Mouse (Mus musculus): ENCODE data around the gene 4931409K22Rik. TPM values are rescaled to one million over a fixed set of nuclear protein-coding genes. Genes with fewer than 3 reads are reported as not detected.

The 4931409K22Rik gene
- polyA plus RNA-seq, 1 experiment, result not detected

DNA sequence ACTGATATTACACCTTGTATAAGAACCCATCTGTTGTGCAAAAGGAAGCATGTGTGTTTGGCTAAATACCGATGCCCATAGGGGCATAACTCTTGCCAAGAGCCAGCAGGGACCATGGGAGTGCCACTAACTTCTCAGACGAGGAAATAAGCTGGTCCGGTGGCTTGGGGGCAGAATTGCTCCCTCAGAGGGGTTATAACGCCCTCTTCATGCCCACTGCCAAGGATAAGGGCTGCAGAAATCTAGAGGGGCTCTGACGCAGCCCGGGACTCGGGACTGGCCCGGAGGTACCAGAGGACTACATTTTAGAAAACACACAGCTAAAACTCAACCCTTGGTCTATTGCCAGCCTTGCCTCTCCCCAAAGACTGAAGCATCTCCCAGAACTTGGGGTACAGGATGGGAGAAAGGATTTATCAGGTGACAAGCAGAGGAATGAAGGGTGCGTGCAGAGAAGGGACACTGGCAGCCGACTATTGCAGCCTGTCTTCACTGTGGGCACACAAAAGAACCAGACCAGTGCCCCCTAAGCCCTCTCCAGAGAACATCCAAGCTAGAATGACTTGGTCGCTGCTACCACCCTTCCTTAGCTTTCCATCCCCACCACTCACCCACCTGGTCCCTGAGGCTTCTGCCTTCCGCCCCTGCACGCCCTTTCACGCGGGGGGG is 41.4 kb upstream of the 4931409K22Rik start:
- WGBS, result 27% methylated on average over 15 of the region's 15 CpGs
- TF ChIP-seq CTCF (IDR thresholded peaks at IDR 0.05; ENCODE audit: borderline replicate concordance, control insufficient read depth, extremely low read depth, insufficient read depth, low read length, poor library complexity), result no peak
- no peak for TF ChIP-seq POLR2A (IDR thresholded peaks at IDR 0.05; ENCODE audit: control insufficient read depth, extremely low read depth, insufficient read depth, low read length, poor library complexity)
- DNase-seq, result no peak
- H3K36me3 ChIP-seq (ENCODE audit: control insufficient read depth, insufficient read depth, low read length), result no peaks in the 10 kb centered on the region
- no peak overlapping the region for H3K27ac ChIP-seq (ENCODE audit: control insufficient read depth, insufficient read depth, low read length)
- peak overlapping the region; percentile 27 for H3K4me3 ChIP-seq (ENCODE audit: control insufficient read depth, insufficient read depth, low read length)
- peaks cover 12% of the 10 kb centered on the region; the same call in 1 of the 2 replicates for H3K27me3 ChIP-seq (ENCODE audit: control insufficient read depth, insufficient read depth, low read length)
- peaks cover 20% of the 10 kb centered on the region; the same call in 1 of the 2 replicates for H3K4me1 ChIP-seq (replicated peaks; ENCODE audit: control insufficient read depth, insufficient read depth, low read length)

DNA sequence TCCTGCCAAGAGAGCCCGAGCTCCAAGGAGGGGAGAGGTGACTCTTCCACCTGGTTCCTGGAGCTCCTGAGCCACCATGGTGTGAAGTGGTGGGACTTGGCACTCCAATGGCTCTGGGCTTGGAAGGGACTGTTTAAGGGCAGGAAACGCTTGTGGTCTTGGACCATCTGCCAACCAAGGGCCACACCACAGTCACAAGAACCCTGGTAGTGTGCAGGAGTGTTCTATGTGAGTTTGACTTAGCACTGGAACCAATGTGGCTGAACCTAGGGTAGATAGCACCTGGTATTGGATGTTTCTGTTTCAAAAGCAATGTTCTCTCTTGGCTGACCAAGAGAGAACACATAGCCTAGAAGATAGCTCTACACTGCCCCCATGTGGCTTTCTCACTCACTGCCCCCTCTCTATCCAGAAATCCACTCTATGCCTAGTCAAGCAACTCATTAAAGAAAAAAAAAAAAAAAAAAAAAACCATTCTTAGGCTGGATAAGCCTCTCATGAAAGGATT is 40.7 kb upstream of the 4931409K22Rik start:
- H3K27ac ChIP-seq (ENCODE audit: control insufficient read depth, insufficient read depth, low read length), result no peak overlapping the region
- peaks cover 20% of the 10 kb centered on the region; the same call in 1 of the 2 replicates for H3K4me1 ChIP-seq (replicated peaks; ENCODE audit: control insufficient read depth, insufficient read depth, low read length)
- TF ChIP-seq CTCF (IDR thresholded peaks at IDR 0.05; ENCODE audit: borderline replicate concordance, control insufficient read depth, extremely low read depth, insufficient read depth, low read length, poor library complexity) (no peak), POLR2A (IDR thresholded peaks at IDR 0.05; ENCODE audit: control insufficient read depth, extremely low read depth, insufficient read depth, low read length, poor library complexity) (no peak)
- 5% methylated on average over 2 of the region's 2 CpGs for WGBS
- H3K36me3 ChIP-seq (ENCODE audit: control insufficient read depth, insufficient read depth, low read length), result no peaks in the 10 kb centered on the region
- DNase-seq, result peak; percentile 76
- peaks cover 12% of the 10 kb centered on the region; the same call in 1 of the 2 replicates for H3K27me3 ChIP-seq (ENCODE audit: control insufficient read depth, insufficient read depth, low read length)
- H3K4me3 ChIP-seq (ENCODE audit: control insufficient read depth, insufficient read depth, low read length), result no peak overlapping the region

DNA sequence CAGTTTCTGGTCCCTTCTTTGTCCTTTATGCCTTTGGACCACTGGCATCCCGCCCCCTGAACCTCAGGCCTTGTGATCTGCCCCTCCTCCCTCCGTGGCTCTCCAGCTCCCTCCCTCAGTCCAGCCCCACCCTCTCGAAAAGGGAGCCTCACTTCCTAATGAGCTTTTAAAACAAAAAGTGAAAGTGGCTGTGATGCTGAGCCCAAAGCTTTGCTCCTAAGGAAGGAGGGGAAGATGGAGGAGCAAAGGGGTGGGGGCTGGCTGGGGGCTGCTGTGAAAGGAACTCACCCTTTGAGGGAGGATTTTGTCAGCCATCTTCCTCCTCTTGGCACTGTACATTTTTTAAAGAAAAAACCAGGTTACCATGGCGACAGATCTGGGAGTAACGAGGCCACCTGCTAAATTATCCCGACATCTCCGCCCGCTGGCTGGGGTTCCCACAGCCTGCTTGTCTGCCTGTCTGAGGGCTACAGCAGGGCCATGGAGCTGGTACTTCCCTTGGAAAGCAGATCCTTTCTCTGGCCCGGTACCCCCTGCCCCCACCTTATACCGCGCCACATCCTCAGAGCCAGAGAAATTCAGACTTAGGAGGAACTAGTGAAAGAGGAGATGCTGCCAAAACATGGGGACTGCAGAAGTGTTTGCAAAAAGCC is 40.0 kb upstream of the 4931409K22Rik start:
- peaks cover 10% of the 10 kb centered on the region; the same call in 1 of the 2 replicates for H3K27me3 ChIP-seq (ENCODE audit: control insufficient read depth, insufficient read depth, low read length)
- H3K4me3 ChIP-seq (ENCODE audit: control insufficient read depth, insufficient read depth, low read length), result peak overlapping the region; percentile 5; the same call in 1 of the 2 replicates
- TF ChIP-seq POLR2A (IDR thresholded peaks at IDR 0.05; ENCODE audit: control insufficient read depth, extremely low read depth, insufficient read depth, low read length, poor library complexity), result no peak
- no peak for TF ChIP-seq CTCF (IDR thresholded peaks at IDR 0.05; ENCODE audit: borderline replicate concordance, control insufficient read depth, extremely low read depth, insufficient read depth, low read length, poor library complexity)
- no peaks in the 10 kb centered on the region for H3K36me3 ChIP-seq (ENCODE audit: control insufficient read depth, insufficient read depth, low read length)
- 5% methylated on average over 11 of the region's 11 CpGs for WGBS
- DNase-seq, result no peak
- peaks cover 20% of the 10 kb centered on the region; the same call in 1 of the 2 replicates for H3K4me1 ChIP-seq (replicated peaks; ENCODE audit: control insufficient read depth, insufficient read depth, low read length)
- H3K27ac ChIP-seq (ENCODE audit: control insufficient read depth, insufficient read depth, low read length), result no peak overlapping the region

DNA sequence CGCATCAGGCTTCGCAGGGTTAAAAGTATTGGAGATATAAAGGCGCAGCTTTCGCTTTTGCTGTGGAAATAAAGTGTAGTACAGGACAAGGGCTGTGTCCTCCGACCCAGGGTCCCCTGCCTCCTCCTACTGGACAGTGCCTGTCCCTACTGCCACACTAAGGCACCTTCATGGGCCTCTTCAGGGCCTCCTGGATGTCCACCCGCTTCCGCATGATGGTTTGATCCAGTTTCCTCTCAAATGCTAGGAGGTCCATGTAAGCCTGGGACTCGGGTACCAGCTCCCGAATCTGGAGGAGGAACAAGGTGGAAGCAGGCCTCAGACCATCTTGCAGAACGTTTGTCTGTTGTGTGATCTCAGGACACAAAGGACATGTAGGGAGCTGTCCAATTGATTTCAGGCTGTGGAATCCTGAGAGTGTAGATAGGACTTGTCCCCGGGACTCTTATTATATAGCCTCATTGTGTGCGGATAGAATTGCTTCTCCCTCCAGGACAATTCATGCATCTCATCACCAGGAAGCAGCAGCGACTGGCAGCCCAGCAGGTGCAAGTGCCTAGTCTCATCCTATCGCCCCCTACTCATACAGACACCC is 39.3 kb upstream of the 4931409K22Rik start:
- H3K27ac ChIP-seq (ENCODE audit: control insufficient read depth, insufficient read depth, low read length), result no peak overlapping the region
- no peaks in the 10 kb centered on the region for H3K36me3 ChIP-seq (ENCODE audit: control insufficient read depth, insufficient read depth, low read length)
- H3K4me1 ChIP-seq (replicated peaks; ENCODE audit: control insufficient read depth, insufficient read depth, low read length), result peaks cover 20% of the 10 kb centered on the region; the same call in 1 of the 2 replicates
- DNase-seq, result no peak
- TF ChIP-seq CTCF (IDR thresholded peaks at IDR 0.05; ENCODE audit: borderline replicate concordance, control insufficient read depth, extremely low read depth, insufficient read depth, low read length, poor library complexity) (no peak), POLR2A (IDR thresholded peaks at IDR 0.05; ENCODE audit: control insufficient read depth, extremely low read depth, insufficient read depth, low read length, poor library complexity) (no peak)
- H3K4me3 ChIP-seq (ENCODE audit: control insufficient read depth, insufficient read depth, low read length), result no peak overlapping the region
- H3K27me3 ChIP-seq (ENCODE audit: control insufficient read depth, insufficient read depth, low read length), result peaks cover 3% of the 10 kb centered on the region; the same call in 1 of the 2 replicates
- 92% methylated on average over 14 of the region's 14 CpGs for WGBS

DNA sequence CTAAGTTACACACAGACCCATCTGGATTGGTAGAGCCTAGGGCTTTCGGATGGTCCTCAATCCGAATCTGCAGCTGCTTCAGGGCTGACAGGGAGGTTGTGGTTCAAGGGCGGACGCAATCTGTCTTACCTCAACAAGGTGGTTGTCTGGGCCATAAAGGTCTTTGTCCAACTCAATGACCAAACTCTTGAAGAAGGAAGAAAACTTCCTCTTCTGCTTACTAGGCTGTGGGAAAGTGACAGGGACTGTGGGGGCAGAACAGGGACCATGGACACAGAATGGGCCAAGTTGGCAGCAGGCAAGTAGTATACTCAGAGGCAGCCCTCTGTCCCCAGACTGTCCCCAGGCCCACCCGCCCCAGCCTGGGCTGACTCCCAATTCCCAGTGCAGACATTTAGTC is 38.7 kb upstream of the 4931409K22Rik start:
- WGBS, result 94% methylated on average over 5 of the region's 5 CpGs
- Histone ChIP-seq H3K4me1 (replicated peaks; ENCODE audit: control insufficient read depth, insufficient read depth, low read length) (peaks cover 20% of the 10 kb centered on the region; the same call in 1 of the 2 replicates), H3K4me3 (ENCODE audit: control insufficient read depth, insufficient read depth, low read length) (no peak overlapping the region)

DNA sequence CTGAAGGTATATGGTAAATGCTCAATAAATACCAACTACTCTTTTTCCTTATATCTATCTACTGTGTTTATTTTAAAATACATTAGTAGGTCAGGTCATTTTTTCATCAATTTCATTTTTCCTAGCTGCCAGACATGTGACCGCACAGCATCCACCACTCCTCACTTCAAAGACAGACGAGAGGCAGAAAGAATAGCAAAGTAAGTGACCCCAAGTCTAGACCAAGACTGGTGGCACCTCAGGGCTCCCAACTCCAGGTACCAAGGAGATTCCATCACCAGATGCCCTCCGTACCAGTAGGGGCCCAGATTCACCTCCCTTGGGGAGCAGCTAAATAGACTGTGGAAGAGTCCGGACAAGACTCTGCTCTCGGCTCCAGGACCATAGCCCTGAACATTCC is 37.7 kb upstream of the 4931409K22Rik start:
- Histone ChIP-seq H3K4me3 (ENCODE audit: control insufficient read depth, insufficient read depth, low read length) (no peak overlapping the region), H3K36me3 (ENCODE audit: control insufficient read depth, insufficient read depth, low read length) (no peaks in the 10 kb centered on the region), H3K27ac (ENCODE audit: control insufficient read depth, insufficient read depth, low read length) (no peak overlapping the region), H3K27me3 (ENCODE audit: control insufficient read depth, insufficient read depth, low read length) (peaks cover under 1% of the 10 kb centered on the region; the same call in 1 of the 2 replicates), H3K4me1 (replicated peaks; ENCODE audit: control insufficient read depth, insufficient read depth, low read length) (peaks cover 20% of the 10 kb centered on the region; the same call in 1 of the 2 replicates)
- TF ChIP-seq POLR2A (IDR thresholded peaks at IDR 0.05; ENCODE audit: control insufficient read depth, extremely low read depth, insufficient read depth, low read length, poor library complexity) (no peak), CTCF (IDR thresholded peaks at IDR 0.05; ENCODE audit: borderline replicate concordance, control insufficient read depth, extremely low read depth, insufficient read depth, low read length, poor library complexity) (no peak)
- no peak for DNase-seq
- 92% methylated on average over 5 of the region's 5 CpGs for WGBS

More for the DNA sequence above, 38.7 kb upstream of the 4931409K22Rik start:
- peaks cover 2% of the 10 kb centered on the region; the same call in 1 of the 2 replicates for H3K27me3 ChIP-seq (ENCODE audit: control insufficient read depth, insufficient read depth, low read length)
- no peak overlapping the region for H3K27ac ChIP-seq (ENCODE audit: control insufficient read depth, insufficient read depth, low read length)
- H3K36me3 ChIP-seq (ENCODE audit: control insufficient read depth, insufficient read depth, low read length), result no peaks in the 10 kb centered on the region
- TF ChIP-seq POLR2A (IDR thresholded peaks at IDR 0.05; ENCODE audit: control insufficient read depth, extremely low read depth, insufficient read depth, low read length, poor library complexity) (no peak), CTCF (IDR thresholded peaks at IDR 0.05; ENCODE audit: borderline replicate concordance, control insufficient read depth, extremely low read depth, insufficient read depth, low read length, poor library complexity) (no peak)
- DNase-seq, result no peak
